Mouse (Mus musculus) liver, embryonic 14.5 days (tissue): Measurements from ENCODE around the gene Alg9. TPM values are rescaled to one million over a fixed set of nuclear protein-coding genes. Genes with fewer than 3 reads are reported as not detected.

Source experiments
- ATAC-seq: fragments of 200-750 bp; cut with Nextera tagmentation; 2 replicates; pipeline ENCODE4 v1.8.0; 2017; ENCODE audit warnings: moderate number of reproducible peaks, mild to moderate bottlenecking, moderate library complexity; ENCODE audit not compliant: insufficient read depth
- DNase-seq, 3 experiments: peaks; one replicate each; pipeline ENCODE4 v3.0.0-alpha.2; 2012 to 2013; ENCODE audit warnings: low read depth in 3 of 3, low spot score in 3 of 3
- H3K27ac ChIP-seq: fragments of 300-500 bp; sonication (generic); 2 replicates; pipeline ENCODE4 v1.5.1; 2014; ENCODE audit warnings: moderate library complexity, mild to moderate bottlenecking, control low read depth, inconsistent platforms
- H3K27me3 ChIP-seq: fragments of 300-500 bp; sonication (generic); 2 replicates; pipeline ENCODE4 v1.6.1; 2014; ENCODE audit warnings: mild to moderate bottlenecking, low read length, moderate library complexity; ENCODE audit not compliant: control insufficient read depth, insufficient read depth
- H3K36me3 ChIP-seq: fragments of 300-500 bp; sonication (generic); replicated peaks from 2 replicates; pipeline ENCODE4 v1.6.1; 2014; ENCODE audit warnings: low read depth; ENCODE audit not compliant: control insufficient read depth, insufficient read depth
- H3K4me1 ChIP-seq, 2 experiments: fragments of 200-500 bp in 1 of 2; fragments of 300-500 bp in 1 of 2; sonication (generic) in 1 of 2; replicated peaks; 2 replicates each; pipeline ENCODE4 v1.6.1; 2012 to 2014; ENCODE audit warnings: antibody characterized with exemption in 1 of 2, inconsistent platforms in 1 of 2, low read length in 1 of 2; ENCODE audit not compliant: control insufficient read depth in 2 of 2, insufficient read depth in 2 of 2
- H3K4me2 ChIP-seq: fragments of 300-500 bp; sonication (generic); 2 replicates; pipeline ENCODE4 v1.6.1; 2014; ENCODE audit warnings: low read depth, mild to moderate bottlenecking, control low read depth, moderate library complexity
- H3K4me3 ChIP-seq, 2 experiments: fragments of 200-500 bp in 1 of 2; fragments of 300-500 bp in 1 of 2; sonication (generic) in 1 of 2; 2 replicates each; pipeline ENCODE4 v1.5.1; 2012 to 2014; ENCODE audit warnings: low read depth in 2 of 2, low read length in 2 of 2, mild to moderate bottlenecking in 2 of 2, control low read depth in 1 of 2, inconsistent platforms in 1 of 2, moderate library complexity in 1 of 2; ENCODE audit not compliant: insufficient read depth in 1 of 2
- H3K9ac ChIP-seq: fragments of 300-500 bp; sonication (generic); replicated peaks from 2 replicates; pipeline ENCODE4 v1.6.1; 2014; ENCODE audit warnings: mild to moderate bottlenecking, control low read depth, moderate library complexity
- H3K9me3 ChIP-seq: fragments of 300-500 bp; sonication (generic); 2 replicates; pipeline ENCODE4 v1.6.1; 2016; ENCODE audit warnings: low read length, mixed read lengths; ENCODE audit not compliant: control insufficient read depth
- CTCF ChIP-seq: IDR thresholded peaks from 2 replicates; pipeline ENCODE4 v1.5.1; 2016; ENCODE audit warnings: antibody characterized with exemption, low read depth, control low read depth
- EP300 ChIP-seq: IDR thresholded peaks from 2 replicates; pipeline ENCODE4 v1.6.1; 2016; ENCODE audit warnings: antibody characterized with exemption, low read depth
- WGBS: fragments of 180-500 bp; shearing (Covaris S2); extraction: QIAGEN DNeasy Blood & Tissue Kit; methylation state at CpG from one replicate; pipeline ENCODE4 v1.1.7; 2014; ENCODE audit not compliant: insufficient replicate concordance; 5-methylcytosine and 5-hydroxymethylcytosine counted together
- polyA plus RNA-seq, 2 experiments: library from polyadenylated mRNA; depleted of rRNA in 1 of 2; stranded (reverse) in 1 of 2; unstranded in 1 of 2; fragments of >200 nt; fragmentation: Nextera tagmentation in 1 of 2; extraction: Ambion mirVana in 1 of 2; gene quantifications; 2 replicates each; pipeline versions ENCODE4 v1.2.1 to v1.2.3; 2012 to 2014

Alg9 gene
- polyA plus RNA-seq, 2 experiments, result 10.1 to 12.7 TPM

DNA sequence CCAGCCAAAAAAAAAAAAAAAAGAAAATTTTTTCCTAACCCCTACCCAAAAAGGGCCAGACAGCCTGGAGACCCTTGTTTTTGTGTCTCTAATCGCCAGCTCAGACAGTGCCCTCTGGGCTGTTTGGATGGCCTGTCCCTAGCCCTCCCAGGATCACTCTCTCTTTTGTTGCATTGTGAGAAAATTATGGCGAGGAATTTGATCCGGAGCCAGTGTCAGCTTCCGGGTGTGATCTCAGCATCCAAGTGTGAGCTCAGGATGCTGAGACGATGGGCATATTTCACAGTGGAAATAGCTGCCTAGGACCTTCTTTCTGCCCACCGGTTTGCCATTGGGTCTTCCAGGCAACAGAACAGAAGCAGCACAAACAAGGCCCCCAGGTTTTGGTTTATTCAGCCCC lies 24.1 kb upstream of the Alg9 start:
- ATAC-seq (no peak), DNase-seq (no peak)
- no peak for TF ChIP-seq EP300
- no peak for TF ChIP-seq CTCF
- Histone ChIP-seq H3K9ac (no peak overlapping the region), H3K4me3 (no peak overlapping the region), H3K27ac (no peak overlapping the region), H3K4me1 (no peaks in the 10 kb centered on the region), H3K36me3 (no peaks in the 10 kb centered on the region), H3K27me3 (no peaks in the 10 kb centered on the region; the same call in 1 of the 2 replicates), H3K4me2 (no peak overlapping the region), H3K9me3 (no peaks in the 10 kb centered on the region)
- 67% methylated on average over 6 of the region's 6 CpGs for WGBS

DNA sequence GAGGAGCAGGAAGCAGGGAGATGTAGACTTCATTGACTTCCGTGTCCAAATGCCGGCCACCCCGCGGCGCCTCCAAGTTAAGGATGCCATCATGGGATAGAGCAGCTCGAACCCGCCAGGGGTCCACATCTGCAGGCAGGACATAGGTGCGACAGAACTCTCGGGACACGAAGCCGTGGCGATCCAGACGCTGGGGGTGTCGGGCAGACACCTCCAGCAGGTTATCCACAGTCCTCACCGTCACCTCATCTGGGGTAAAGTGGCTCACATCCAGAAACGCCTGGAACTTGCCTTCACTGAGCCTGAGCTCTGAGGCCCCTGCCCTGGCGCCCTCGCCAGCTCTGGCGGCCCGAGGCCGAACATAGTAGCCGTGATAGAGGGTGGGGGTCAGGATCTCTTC lies 23.5 kb upstream of the Alg9 start, which contains the start of gene Cryab:
Cryab (plus strand) TSS at position 3 of the 400 bp plus-strand sequence.
- H3K36me3 ChIP-seq, result no peaks in the 10 kb centered on the region
- no peak within 1 kb of the TSS for H3K4me2 ChIP-seq
- no peaks in the 10 kb centered on the region; the same call in 1 of the 2 replicates for H3K27me3 ChIP-seq
- WGBS, result 58% methylated on average over 22 of the region's 22 CpGs
- DNase-seq, result no peak
- ATAC-seq, result no peak
- H3K9ac ChIP-seq, result no peak within 1 kb of the TSS
- H3K27ac ChIP-seq, result no peak within 1 kb of the TSS
- H3K4me3 ChIP-seq, result no peak within 1 kb of the TSS
- H3K4me1 ChIP-seq, result no peaks in the 10 kb centered on the region
- TF ChIP-seq EP300 (no peak), CTCF (no peak)
- H3K9me3 ChIP-seq, result no peaks in the 10 kb centered on the region

DNA sequence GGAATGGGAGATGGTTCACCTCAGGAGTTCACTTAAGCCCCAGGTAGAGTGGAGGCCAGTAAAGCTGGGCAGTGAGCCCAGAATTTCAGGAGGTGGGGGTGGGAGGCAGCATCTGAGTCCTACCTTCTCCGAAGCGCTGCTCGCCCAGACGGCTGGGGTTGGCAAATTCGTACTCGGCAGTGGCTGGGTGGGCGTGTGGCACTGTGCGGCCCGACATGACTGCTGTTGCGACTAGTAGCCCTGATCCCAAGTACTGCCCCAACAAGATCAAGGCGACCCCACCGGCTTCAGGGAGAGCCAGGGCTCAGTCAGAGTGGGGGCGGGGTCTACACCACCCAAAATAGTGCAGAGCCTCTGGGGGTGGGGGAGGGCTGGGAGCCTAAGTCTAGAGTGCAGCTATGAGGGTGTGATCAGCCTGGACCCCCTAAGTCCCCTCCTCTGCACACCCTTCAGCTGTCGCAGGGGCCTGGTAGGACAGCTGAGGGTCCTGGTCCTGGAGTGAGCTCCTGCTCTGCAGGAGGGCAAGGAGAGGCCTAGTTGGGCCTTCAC lies 22.7 kb upstream of the Alg9 start, which contains the start of gene Hspb2:
Hspb2 (minus strand) TSS at position 301 of the 549 bp plus-strand sequence.
- WGBS, result 71% methylated on average over 14 of the region's 14 CpGs
- Histone ChIP-seq H3K27me3 (no peaks in the 10 kb centered on the region), H3K9me3 (no peaks in the 10 kb centered on the region), H3K27ac (no peak within 1 kb of the TSS), H3K4me1 (no peaks in the 10 kb centered on the region), H3K9ac (no peak within 1 kb of the TSS), H3K36me3 (no peaks in the 10 kb centered on the region), H3K4me3 (no peak within 1 kb of the TSS), H3K4me2 (no peak within 1 kb of the TSS)
- ATAC-seq (no peak), DNase-seq (no peak)
- TF ChIP-seq EP300 (no peak), CTCF (no peak)

DNA sequence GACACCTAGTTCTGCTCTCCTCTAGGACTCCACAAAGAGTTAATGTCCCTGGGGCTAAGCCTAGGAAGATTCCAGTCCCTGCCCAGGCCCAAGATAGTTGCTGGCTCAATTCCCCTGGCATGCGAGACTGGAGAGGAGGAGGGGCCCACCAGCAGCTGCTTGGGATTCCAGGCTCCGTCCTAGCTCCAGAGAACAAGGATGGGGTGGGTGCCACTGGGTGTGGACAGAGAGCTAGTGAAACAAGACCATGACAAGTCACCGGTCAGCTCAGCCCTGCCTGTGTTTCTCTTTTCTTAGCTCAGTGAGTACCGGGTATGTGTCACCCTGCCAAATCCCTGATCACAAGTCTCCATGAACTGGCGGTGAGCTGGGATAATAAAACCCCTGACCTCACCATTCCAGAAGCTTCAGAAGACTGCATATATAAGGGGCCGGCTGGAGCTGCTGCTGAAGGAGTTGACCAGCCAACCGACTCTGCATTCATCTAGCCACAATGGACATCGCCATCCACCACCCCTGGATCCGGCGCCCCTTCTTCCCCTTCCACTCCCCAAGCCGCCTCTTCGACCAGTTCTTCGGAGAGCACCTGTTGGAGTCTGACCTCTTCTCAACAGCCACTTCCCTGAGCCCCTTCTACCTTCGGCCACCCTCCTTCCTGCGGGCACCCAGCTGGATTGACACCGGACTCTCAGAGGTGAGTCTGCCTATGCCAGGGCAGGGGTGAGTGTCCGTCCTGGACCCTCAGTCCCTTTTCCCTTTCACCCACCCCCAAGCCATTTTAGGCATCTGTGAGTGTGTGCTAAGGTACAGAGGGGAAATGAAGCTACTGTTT lies 21.8 kb upstream of the Alg9 start:
- 58% methylated on average over 17 of the region's 17 CpGs for WGBS
- Histone ChIP-seq H3K27me3 (no peaks in the 10 kb centered on the region), H3K27ac (no peak overlapping the region), H3K4me3 (no peak overlapping the region), H3K4me2 (no peak overlapping the region), H3K9ac (no peak overlapping the region), H3K9me3 (no peaks in the 10 kb centered on the region), H3K4me1 (no peaks in the 10 kb centered on the region), H3K36me3 (no peaks in the 10 kb centered on the region)
- DNase-seq (no peak), ATAC-seq (no peak)
- TF ChIP-seq EP300, result no peak
- TF ChIP-seq CTCF, result no peak

DNA sequence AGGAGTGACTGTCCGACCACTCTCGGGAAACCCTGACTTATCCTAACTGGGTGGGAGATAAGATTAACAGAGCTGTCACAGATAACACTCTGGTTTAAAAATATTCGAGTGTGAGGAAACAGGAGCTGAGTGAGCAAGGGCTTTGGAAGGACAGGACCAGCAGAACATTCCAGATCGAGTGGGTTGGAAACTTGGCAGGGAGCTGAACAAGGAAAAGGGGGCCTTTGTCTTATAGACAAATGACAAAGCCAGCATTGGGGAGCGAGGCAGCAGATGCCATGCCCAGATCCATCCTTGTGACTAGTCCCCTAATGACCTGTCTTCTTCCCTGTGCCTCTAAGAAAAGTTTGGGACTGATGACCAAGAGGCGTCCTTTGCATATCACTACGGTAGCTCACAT lies 20.9 kb upstream of the Alg9 start:
- H3K27me3 ChIP-seq, result no peaks in the 10 kb centered on the region
- TF ChIP-seq EP300, result no peak
- TF ChIP-seq CTCF, result no peak
- H3K4me3 ChIP-seq, result no peak overlapping the region
- H3K4me2 ChIP-seq, result no peak overlapping the region
- H3K27ac ChIP-seq, result no peak overlapping the region
- ATAC-seq (no peak), DNase-seq (no peak)
- H3K9me3 ChIP-seq, result no peaks in the 10 kb centered on the region
- H3K4me1 ChIP-seq, result no peaks in the 10 kb centered on the region
- H3K36me3 ChIP-seq, result no peaks in the 10 kb centered on the region
- 37% methylated on average over 7 of the region's 7 CpGs for WGBS
- no peak overlapping the region for H3K9ac ChIP-seq
